Mouse (Mus musculus): Measurements from ENCODE around the gene Mief2. TPM values are rescaled to one million over a fixed set of nuclear protein-coding genes. Genes with fewer than 3 reads are reported as not detected.

Mief2 gene
- 21.7 TPM for polyA plus RNA-seq (2021)

DNA sequence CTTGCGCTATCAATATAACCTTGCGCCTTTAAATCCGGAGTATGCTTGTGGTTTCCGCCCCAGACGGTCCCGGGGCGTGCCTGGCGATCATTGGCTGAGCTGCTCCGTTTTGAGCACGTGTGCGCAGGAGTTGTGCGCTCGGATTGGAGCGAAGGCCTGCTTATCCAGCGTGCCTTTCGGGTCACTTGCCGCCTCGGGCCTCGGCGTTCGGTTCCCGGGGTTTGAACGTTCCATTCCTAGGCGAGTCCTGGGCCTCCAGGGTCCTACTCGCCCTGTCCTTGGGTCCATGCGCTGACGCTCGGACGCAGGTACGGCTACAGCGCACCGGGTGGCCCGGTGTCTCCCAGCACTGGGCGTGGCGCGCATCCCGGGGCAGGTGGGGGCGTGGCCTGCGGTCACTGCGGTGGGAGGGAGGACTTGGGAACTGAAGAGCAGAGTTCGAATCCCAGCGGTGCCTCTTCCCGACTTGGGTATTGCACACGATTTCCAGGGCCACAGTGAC lies at the start of gene Mief2:
Gene Mief2 (plus strand): TSS at position 139 of the 502 bp plus-strand sequence.
- CTCF ChIA-PET = interaction anchor here (1.1 to 2.0 kb wide), 4 partner anchors 10 to 29 kb away, joined by 5 to 8 read pairs (median 6); partner anchors contain the start of gene Llgl1
- in situ Hi-C loops (cut with MboI; ENCODE audit: low pct_unique_long_range_greater_than_20kb) = loop anchor here (10.0 kb wide), 1 partner anchor 106 kb away; the partner anchor contains the start of gene Dhrs7b
- TF ChIP-seq CTCF (IDR thresholded peaks at IDR 0.05) = no peak
- POLR2A ChIA-PET = interaction anchor here (1.0 kb wide), 1 partner anchor 24 kb away, joined by 6 read pairs; no protein-coding TSS in a partner anchor
- H3K27me3 ChIP-seq = no peaks in the 10 kb centered on the region
- DNase-seq (ENCODE audit: low read depth, low spot score) = peak; percentile 81
- peak; percentile 77 for ATAC-seq

- in situ Hi-C loops (cut with MboI; ENCODE audit: low pct_unique_long_range_greater_than_20kb) = loop anchor here (5.0 kb wide), 1 partner anchor 81 kb away; the partner anchor contains the start of genes Smcr8 and Top3a
- ChIA-PET POLR2A (no interaction called here), CTCF (no interaction called here)
- no peaks in the 10 kb centered on the region for H3K27me3 ChIP-seq
- no peak for DNase-seq (ENCODE audit: low read depth, low spot score)
- no peak for TF ChIP-seq CTCF (IDR thresholded peaks at IDR 0.05)
- no peak for ATAC-seq
These were observed 32.0 kb upstream of the Mief2 start for GRCm38 (mm10) chr11:60696165-60696564.

GRCm38 (mm10) chr11:60697561-60697960 lies 30.6 kb upstream of the Mief2 start:
- no peak for ATAC-seq
- TF ChIP-seq CTCF (IDR thresholded peaks at IDR 0.05) = no peak
- H3K27me3 ChIP-seq = no peaks in the 10 kb centered on the region
- DNase-seq (ENCODE audit: low read depth, low spot score) = no peak
- ChIA-PET POLR2A (no interaction called here), CTCF (no interaction called here)
- in situ Hi-C loops (cut with MboI; ENCODE audit: low pct_unique_long_range_greater_than_20kb) = loop anchor here (5.0 kb wide), 1 partner anchor 80 kb away; the partner anchor contains the start of genes Smcr8 and Top3a

GRCm38 (mm10) chr11:60698806-60699523 lies 29.2 kb upstream of the Mief2 start:
- in situ Hi-C loops (cut with MboI; ENCODE audit: low pct_unique_long_range_greater_than_20kb) = loop anchor here (5.0 kb wide), 1 partner anchor 78 kb away; the partner anchor contains the start of genes Smcr8 and Top3a
- CTCF ChIA-PET = interaction anchor here (1.0 to 1.8 kb wide), 3 partner anchors 29 to 180 kb away, joined by 3 to 5 read pairs (median 3); partner anchors contain the start of genes Mief2 and Tmem11
- no peak for TF ChIP-seq CTCF (IDR thresholded peaks at IDR 0.05)
- DNase-seq (ENCODE audit: low read depth, low spot score) = no peak
- H3K27me3 ChIP-seq = no peaks in the 10 kb centered on the region
- POLR2A ChIA-PET = interaction anchor here (0.6 to 1.2 kb wide), 4 partner anchors 9 to 161 kb away, joined by 3 read pairs; no protein-coding TSS in a partner anchor
- ATAC-seq = no peak

- H3K27me3 ChIP-seq = no peaks in the 10 kb centered on the region
- in situ Hi-C loops (cut with MboI; ENCODE audit: low pct_unique_long_range_greater_than_20kb) = loop anchor here (5.0 kb wide), 1 partner anchor 78 kb away; the partner anchor contains the start of genes Smcr8 and Top3a
- DNase-seq (ENCODE audit: low read depth, low spot score) (no peak), ATAC-seq (peak; percentile 67)
- ChIA-PET CTCF (interaction anchor here (1.8 kb wide), 1 partner anchor 28 kb away, joined by 5 read pairs; the partner anchor contains the start of gene Mief2), POLR2A (interaction anchor here (0.6 to 1.2 kb wide), 4 partner anchors 8 to 162 kb away, joined by 3 read pairs; no protein-coding TSS in a partner anchor)
- no peak for TF ChIP-seq CTCF (IDR thresholded peaks at IDR 0.05)
These were observed 28.6 kb upstream of the Mief2 start, which contains the start of gene Llgl1 for GRCm38 (mm10) chr11:60699524-60700075. TSS of gene Llgl1 (plus strand) at chr11:60699723.

DNA sequence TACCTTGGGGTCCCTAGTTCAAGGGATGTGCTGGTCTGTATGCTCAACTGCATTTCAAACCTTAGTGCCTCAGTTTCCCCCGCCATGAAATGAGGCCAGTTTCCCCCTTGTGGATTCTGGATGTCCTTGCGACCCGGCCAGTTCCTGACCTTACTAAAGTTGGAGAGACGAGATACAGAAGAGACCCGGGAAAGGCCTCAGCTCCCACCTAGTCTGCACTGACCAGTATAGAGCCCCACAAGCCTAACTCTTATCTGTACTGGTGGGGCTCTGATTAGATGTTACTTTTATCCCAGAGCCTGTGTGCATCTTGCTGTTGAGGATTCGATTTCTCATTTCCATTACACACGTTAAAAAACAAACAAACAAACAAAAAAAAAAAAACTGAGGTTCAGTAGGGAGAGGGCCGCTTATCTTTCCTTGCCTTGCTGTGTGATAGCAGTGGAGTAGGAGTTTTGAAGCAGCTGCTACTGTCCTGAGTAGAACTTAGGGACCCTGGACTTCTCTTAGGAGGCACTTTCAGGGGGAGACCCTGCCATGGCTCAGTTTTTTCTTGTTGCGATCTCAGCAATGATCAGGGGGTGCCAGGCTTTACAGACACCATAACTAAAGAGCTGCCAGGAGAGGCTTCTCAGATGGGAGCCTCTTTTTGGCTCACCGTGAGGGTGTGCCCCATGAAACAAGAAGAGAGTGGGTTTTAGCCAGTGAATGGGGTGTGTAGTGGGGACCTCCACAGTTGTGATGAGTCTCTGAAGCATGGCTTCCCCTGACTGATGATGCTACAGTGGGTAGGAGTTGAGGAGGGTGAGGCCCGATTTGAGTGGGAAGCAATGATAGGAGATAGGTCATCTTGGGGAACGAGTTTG lies 27.6 kb upstream of the Mief2 start:
- POLR2A ChIA-PET = no interaction called here

DNA sequence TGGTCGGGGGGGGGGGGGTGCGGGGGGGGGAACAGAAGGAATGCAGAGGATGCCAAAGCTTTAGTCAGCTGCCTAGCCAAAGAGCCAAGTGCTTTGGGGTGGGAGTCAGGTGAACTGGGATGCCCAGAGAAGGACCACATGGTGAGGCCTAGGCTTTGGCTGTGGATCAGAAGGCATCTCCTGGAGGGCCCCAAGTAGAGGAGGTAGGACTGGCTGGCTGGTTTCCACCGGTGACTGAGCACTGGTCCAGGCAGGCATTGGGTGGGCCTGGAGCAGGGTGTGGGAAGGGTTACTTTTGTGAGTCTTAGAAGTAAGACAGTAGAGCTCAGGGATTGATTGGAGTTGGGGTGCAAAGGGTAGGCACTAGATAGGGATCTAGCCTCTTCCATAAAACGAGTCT lies 26.6 kb upstream of the Mief2 start:
- ATAC-seq (no peak), DNase-seq (ENCODE audit: low read depth, low spot score) (no peak)
- no peaks in the 10 kb centered on the region for H3K27me3 ChIP-seq
- no peak for TF ChIP-seq CTCF (IDR thresholded peaks at IDR 0.05)
- in situ Hi-C loops (cut with MboI; ENCODE audit: low pct_unique_long_range_greater_than_20kb) = no loop called here
- ChIA-PET CTCF (interaction anchor here (1.7 kb wide), 1 partner anchor 26 kb away, joined by 7 read pairs; the partner anchor contains the start of genes Flii and Mief2), POLR2A (no interaction called here)

More for the DNA sequence above, 27.6 kb upstream of the Mief2 start:
- in situ Hi-C loops (cut with MboI; ENCODE audit: low pct_unique_long_range_greater_than_20kb) = no loop called here
- CTCF ChIA-PET = interaction anchor here (1.7 kb wide), 1 partner anchor 27 kb away, joined by 7 read pairs; the partner anchor contains the start of genes Flii and Mief2
- no peaks in the 10 kb centered on the region for H3K27me3 ChIP-seq
- no peak for ATAC-seq
- no peak for DNase-seq (ENCODE audit: low read depth, low spot score)
- TF ChIP-seq CTCF (IDR thresholded peaks at IDR 0.05) = no peak

- in situ Hi-C loops (cut with MboI; ENCODE audit: low pct_unique_long_range_greater_than_20kb) = no loop called here
- TF ChIP-seq CTCF (IDR thresholded peaks at IDR 0.05) = no peak
- POLR2A ChIA-PET = interaction anchor here (0.6 kb wide), 1 partner anchor 173 kb away, joined by 3 read pairs; no protein-coding TSS in a partner anchor
- ATAC-seq (no peak), DNase-seq (ENCODE audit: low read depth, low spot score) (no peak)
- CTCF ChIA-PET = interaction anchor here (1.3 to 1.4 kb wide), 2 partner anchors 20 to 25 kb away, joined by 3 to 6 read pairs; partner anchors contain the start of gene Mief2
- H3K27me3 ChIP-seq = no peaks in the 10 kb centered on the region
These were observed 25.1 kb upstream of the Mief2 start for GRCm38 (mm10) chr11:60703131-60703530.

DNA sequence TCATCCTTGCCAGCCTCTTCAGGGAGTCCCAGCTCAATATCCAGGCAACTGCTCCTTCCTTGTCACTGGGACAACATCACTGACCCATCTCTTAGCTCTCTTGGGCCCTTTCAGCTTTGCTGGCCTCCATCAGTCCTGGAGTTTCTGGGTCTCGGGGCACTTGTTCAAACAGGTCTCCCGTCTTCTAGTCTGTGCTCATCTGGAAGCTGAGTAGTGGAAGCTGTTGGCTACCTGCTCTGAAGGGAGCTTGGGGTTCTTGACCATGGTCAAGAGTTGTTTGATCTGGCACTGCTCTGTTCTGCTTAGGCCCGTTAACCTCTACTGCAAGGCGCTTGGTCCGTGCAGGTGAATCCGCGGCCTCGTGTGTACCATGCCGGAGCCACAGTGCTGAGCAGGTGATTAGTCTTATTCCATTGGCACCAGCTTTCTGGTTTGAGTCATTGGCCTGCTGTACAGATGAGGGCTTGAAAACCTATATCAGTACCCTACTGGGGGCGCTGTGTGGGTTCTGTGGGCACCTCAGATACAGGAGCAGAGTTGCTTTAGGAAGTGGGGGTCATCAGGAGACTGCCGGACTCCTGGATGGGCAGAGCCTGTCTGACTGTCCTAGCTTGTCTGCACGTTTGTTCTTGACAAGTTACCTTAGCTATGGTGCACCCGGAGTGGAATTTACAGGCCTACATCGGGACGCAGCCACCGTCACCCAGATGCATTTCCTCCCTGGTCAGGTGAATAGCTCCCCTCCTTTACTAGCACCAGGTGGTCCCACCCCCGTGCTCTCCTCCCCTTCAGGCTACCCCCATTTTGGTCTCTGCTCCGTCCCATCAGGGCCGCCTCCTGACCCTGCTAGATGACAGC lies 23.9 kb upstream of the Mief2 start:
- no peak for TF ChIP-seq CTCF (IDR thresholded peaks at IDR 0.05)
- DNase-seq (ENCODE audit: low read depth, low spot score) (no peak), ATAC-seq (no peak)
- ChIA-PET CTCF (interaction anchor here (1.4 kb wide), 1 partner anchor 24 kb away, joined by 6 read pairs; the partner anchor contains the start of gene Mief2), POLR2A (interaction anchor here (0.8 to 1.6 kb wide), 2 partner anchors 15 to 23 kb away, joined by 3 to 6 read pairs; no protein-coding TSS in a partner anchor)
- H3K27me3 ChIP-seq = no peaks in the 10 kb centered on the region
- in situ Hi-C loops (cut with MboI; ENCODE audit: low pct_unique_long_range_greater_than_20kb) = no loop called here
